Mouse (Mus musculus): ENCODE measurements around the gene Hist1h2bj.
"Not testable (repeated sequence)": the region's sequence is repeated elsewhere in the genome, so short reads cannot be mapped to it uniquely, and the experiment has no call there.

The Hist1h2bj gene

DNA sequence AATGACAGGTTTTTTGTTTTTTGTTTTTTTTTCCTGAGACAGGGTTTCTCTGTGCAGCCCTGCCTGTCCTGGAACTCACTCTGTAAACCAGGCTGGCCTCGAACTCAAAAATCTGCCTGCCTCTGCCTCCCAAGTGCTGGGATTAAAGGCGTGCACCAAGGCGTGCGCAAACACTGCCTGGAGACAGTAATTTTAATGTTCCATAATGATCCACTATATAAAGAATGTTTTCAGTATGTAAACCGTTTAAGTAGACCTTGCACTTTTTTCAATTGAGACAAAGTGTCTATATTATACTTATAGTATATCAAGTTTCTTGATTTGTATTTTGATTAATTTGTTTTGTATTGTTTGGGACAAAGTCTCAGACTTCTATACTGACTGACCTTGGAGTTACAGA lies 3.6 kb upstream of the Hist1h2bj start:
- DNase-seq (ENCODE audit: low read depth, low spot score), result no peak

DNA sequence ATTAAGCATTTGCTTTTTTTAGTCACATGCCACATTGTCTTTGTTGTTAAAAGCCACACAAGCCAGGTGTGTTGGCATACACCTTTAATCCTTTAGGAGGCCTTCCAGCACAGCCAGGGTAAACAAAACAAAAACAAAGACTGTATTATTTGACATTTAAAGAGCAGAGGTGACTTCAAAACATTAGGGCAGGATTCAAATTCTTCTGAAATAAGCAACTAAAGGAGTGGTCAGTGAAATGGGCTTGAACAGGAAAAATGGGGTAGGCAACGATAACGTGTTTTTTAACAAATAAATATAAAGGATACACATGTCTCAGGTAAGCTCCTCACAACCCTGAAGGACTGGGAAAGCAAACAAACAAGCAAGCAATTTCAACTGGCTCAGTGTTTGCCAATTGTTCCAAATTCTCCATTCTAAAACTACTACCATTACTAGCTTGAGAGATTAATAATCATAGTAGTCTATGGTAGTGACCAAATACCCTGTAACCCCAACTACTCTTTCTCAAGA lies 3.0 kb upstream of the Hist1h2bj start:
- DNase-seq (ENCODE audit: low read depth, low spot score), result no peak

DNA sequence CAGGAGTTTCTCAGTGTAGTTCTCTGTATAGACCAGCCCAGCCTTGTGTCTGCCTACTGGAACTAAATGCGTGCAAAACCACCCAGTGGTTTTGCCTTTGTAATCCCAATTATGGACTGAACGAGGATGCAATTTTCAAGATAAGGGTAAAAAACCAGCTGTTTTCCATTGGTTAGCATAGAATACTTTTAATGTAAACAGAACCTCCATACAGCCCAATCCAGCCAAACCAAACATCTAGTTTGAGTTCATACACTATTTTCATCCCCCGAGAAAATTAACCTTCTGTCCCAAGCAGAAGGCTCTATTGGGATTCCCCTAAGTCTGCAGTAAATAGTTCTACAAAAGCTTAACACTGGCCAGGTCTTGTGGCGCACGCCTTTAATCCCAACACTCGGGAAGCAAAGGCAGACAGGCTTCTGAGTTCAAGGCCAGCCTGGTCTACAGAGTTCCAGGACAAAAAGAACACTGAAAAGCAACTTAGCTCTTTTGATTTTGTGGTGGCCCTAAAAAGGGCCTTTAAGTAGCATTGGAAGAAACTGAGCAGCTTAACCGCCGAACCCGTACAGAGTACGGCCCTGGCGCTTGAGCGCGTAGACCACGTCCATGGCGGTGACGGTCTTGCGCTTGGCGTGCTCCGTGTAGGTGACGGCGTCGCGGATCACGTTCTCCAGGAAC lies 2.4 kb upstream of the Hist1h2bj start:
- DNase-seq (ENCODE audit: low read depth, low spot score), result no peak

GRCm38 (mm10) chr13:22041142-22041536 lies 1.9 kb upstream of the Hist1h2bj start, which contains the start of gene Hist1h4i:
TSS of gene Hist1h4i (minus strand) at chr13:22041362.
- peak; percentile 84 for DNase-seq (ENCODE audit: low read depth, low spot score)

- no peak for DNase-seq (ENCODE audit: low read depth, low spot score)
Observed at GRCm38 (mm10) chr13:22041651-22042567, 1.1 kb upstream of the Hist1h2bj start.

DNA sequence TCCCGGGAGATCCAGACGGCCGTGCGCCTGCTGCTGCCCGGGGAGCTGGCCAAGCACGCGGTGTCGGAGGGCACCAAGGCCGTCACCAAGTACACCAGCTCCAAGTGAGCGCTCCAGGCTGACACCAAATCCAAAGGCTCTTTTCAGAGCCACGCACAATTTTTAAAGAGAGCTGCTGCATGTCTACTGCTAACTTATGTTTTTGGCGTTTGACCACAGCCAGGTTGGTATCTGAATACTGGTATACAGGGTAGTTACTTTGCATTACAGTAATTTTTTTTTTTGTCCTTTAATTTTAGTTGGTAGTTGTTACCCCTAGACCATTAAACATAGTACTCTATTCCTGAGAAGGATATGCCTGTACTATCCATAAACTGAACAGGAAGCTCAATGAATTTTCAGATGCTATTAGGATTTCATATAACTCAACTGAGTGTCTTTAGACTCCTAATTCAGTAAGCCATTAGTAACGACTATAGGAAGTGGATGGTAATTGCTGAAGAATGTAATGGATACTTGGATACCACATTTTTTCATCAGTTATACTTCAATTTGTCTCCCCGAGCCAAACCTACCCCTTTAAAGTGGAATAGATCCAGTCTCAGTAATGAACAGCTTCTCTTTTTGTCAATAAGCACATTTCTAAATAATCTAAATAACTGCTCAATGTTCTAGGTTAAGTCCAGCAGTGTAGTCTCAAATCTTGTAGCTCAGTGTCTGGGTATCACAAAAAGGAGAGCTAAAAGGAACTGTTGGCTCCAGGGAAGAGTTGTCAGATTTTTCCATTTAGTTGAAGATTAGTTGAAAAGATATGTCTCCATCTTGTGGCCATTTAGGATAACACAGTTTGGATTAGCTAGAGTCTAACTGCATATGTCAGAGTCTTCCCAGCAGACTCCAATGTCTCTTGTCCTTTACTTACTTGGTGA lies 753 bp downstream of the Hist1h2bj start:
- no peak for DNase-seq (ENCODE audit: low read depth, low spot score)

GRCm38 (mm10) chr13:22044432-22045155 lies 1.6 kb downstream of the Hist1h2bj start:
- DNase-seq (ENCODE audit: low read depth, low spot score), result no peak

DNA sequence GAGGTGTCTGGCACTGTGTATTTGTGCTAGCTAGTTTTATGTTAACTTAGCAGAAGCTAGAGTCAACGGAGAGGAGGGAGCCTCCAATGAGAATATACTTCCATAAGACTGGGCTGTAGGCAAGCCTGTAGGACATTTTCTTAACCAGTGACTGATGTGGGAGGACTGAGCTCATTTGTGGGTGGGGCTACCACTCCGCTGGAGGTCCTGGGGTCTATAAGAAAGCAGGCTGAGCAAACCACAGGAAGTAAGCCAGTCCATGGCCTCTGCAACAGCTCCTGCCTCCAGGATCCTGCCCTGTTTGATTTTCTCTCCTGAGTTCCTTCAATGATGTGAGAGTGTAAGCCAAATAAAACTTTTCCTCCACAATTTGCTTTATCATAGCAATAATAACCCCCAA lies 2.3 kb downstream of the Hist1h2bj start:
- DNase-seq (ENCODE audit: low read depth, low spot score), result no peak

- no peak for DNase-seq (ENCODE audit: low read depth, low spot score)
Observed at GRCm38 (mm10) chr13:22049041-22049440, 6.0 kb downstream of the Hist1h2bj start.

GRCm38 (mm10) chr13:22049737-22050440 lies 6.9 kb downstream of the Hist1h2bj start:
- no peak for DNase-seq (ENCODE audit: low read depth, low spot score)

DNA sequence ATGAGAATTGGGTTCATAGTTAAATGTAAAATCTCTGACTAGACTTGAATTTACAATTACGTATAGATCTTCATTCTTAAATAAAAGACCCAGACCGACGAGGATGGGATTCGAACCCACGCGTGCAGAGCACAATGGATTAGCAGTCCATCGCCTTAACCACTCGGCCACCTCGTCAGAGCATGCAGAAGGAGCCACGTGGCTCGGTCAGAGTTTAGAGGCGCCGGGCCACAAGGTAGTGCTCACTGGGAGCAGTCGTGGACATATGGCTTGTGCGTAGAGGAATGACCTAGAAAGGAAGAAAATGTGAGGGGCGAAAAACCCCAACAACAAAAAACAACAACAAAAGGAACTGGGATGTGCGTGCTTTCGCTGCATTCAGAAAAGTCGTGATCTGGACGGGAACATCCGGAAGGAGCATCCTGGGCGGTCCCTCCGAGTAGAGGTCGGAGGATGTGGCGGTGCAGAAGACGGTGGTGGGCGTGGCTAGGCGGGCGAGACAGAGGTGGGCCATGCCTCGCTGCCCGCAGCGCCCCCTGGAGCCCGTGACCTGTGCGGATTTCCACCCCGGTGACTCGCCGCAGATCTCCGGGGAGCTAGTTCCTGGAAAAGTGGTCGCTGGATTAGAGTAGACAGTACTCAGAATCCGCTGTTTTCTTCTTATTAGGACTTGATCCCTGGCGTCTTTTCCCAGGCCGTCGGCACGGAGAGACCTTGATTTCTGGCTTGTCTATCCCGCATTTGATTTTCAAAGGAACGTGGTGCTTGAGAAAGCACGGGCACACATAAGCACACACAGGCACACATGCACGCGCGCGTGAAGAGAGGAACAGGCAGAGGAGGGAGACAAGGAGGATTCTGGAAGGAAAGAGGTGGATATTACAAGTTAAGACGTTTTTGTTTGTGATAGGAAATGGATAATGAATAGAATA lies 7.8 kb downstream of the Hist1h2bj start:
- peak; percentile 90 for DNase-seq (ENCODE audit: low read depth, low spot score)

DNA sequence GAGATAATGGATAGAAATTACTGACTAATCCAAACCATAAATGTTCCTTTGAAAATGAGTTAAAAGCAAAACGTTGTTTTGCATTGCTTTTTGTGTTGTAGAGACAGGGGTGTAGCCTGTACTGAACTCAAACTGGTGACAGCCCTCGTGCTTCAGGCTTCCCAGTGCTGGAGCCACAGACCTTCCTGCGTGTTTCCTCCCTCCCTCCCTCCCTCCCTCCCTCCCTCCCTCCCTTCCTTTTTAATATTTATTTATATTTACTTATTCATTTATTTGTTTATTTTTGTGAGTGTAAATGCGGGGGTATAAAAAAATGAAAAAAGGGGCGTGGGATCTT lies 8.5 kb downstream of the Hist1h2bj start:
- DNase-seq (ENCODE audit: low read depth, low spot score), result no peak

GRCm38 (mm10) chr13:22053754-22054153 lies 10.7 kb downstream of the Hist1h2bj start:
- no peak for DNase-seq (ENCODE audit: low read depth, low spot score)

GRCm38 (mm10) chr13:22061422-22061821 lies 18.4 kb downstream of the Hist1h2bj start:
- DNase-seq (ENCODE audit: low read depth, low spot score), result no peak

GRCm38 (mm10) chr13:22063468-22063867 lies 20.5 kb downstream of the Hist1h2bj start:
- no peak for DNase-seq (ENCODE audit: low read depth, low spot score)

- not testable (repeated sequence) for DNase-seq (ENCODE audit: low read depth, low spot score)
Observed at GRCm38 (mm10) chr13:22084140-22084539, 41.1 kb downstream of the Hist1h2bj start, which contains the start of gene Vmn1r188. TSS of gene Vmn1r188 (plus strand) at chr13:22084440.
